Mouse (Mus musculus) CH12.LX (cell line): ENCODE measurements at regions not wholly inside any gene's neighbourhood (a gene's known extent, or its start where the extent isn't known, plus 50 kb on each side); places are given as distances from the start of the nearest gene placed in this dataset.

Experiments
- BHLHE40 ChIP-seq: IDR thresholded peaks from 2 replicates; pipeline ENCODE4 v1.6.1; 2011; ENCODE audit warnings: mild to moderate bottlenecking, low read depth, low read length, improper control_type of control experiment
- CTCF ChIP-seq, 2 experiments: IDR thresholded peaks in 1 of 2; conservative IDR thresholded peaks in 1 of 2; 2 replicates each; pipeline ENCODE4 v1.5.1; 2011 to 2012; ENCODE audit warnings: low read depth in 2 of 2, low read length in 2 of 2, improper control_type of control experiment in 1 of 2, inconsistent platforms in 1 of 2, mild to moderate bottlenecking in 1 of 2, moderate library complexity in 1 of 2
- EP300 ChIP-seq: IDR thresholded peaks from 2 replicates; pipeline ENCODE4 v1.6.1; 2011; ENCODE audit warnings: low read length, improper control_type of control experiment
- POLR2A ChIP-seq: IDR thresholded peaks from 2 replicates; pipeline ENCODE4 v1.6.1; 2011; ENCODE audit warnings: low read depth, mild to moderate bottlenecking, improper control_type of control experiment, low read length
- POLR2AphosphoS2 ChIP-seq: IDR thresholded peaks from 2 replicates; pipeline ENCODE4 v1.6.1; 2011; ENCODE audit warnings: low read depth, low read length, improper control_type of control experiment
- RAD21 ChIP-seq: IDR thresholded peaks from 2 replicates; pipeline ENCODE4 v1.6.1; 2011; ENCODE audit warnings: low read depth, mild to moderate bottlenecking, low read length, improper control_type of control experiment, moderate library complexity
- USF1 ChIP-seq: IDR thresholded peaks from 2 replicates; pipeline ENCODE4 v1.6.1; 2014; ENCODE audit warnings: low read depth, mild to moderate bottlenecking, inconsistent platforms, low read length, improper control_type of control experiment
- ZC3H11A ChIP-seq: IDR thresholded peaks from 2 replicates; pipeline ENCODE4 v1.6.1; 2012; ENCODE audit warnings: low read depth, mild to moderate bottlenecking, inconsistent platforms, low read length, improper control_type of control experiment

DNA sequence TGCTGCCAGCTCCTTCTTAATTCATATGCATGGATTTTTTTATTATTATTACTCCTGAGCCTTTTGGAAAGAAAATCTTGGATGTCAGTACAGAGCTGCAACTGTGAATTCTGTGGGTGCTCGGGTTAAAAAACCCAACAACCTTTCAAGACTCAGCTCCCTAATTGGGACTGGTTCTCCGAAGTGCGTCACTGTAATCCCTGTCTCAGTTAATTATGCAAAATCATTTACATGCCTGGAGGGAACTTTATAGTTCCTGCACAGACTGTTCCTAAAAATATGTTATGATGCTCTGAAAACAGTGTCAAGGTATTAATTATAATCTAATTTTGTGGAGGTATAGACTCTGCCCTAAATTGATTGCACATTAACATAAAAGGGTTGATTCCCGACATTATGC is 250.6 kb upstream of the Lcorl start:
- TF ChIP-seq POLR2A (no peak), EP300 (no peak), USF1 (no peak), CTCF (conservative IDR thresholded peaks at IDR 0.05 in 1 of 2, IDR thresholded peaks at IDR 0.05 in 1 of 2; ENCODE audit: low read depth in 2 of 2, low read length in 2 of 2) (no peak), BHLHE40 (no peak), RAD21 (no peak), ZC3H11A (no peak), POLR2AphosphoS2 (no peak)
